Mouse (Mus musculus) kidney, postnatal 4 days (tissue): ENCODE results near the gene Gm28048.
A peak's percentile ranks its signal among the peaks of the same experiment; 100 is the strongest.

Experiments used
- DNase-seq, 2 experiments: peaks; one replicate each; pipeline ENCODE4 v3.0.0; 2021; ENCODE audit warnings: mixed read lengths in 2 of 2

Gene Gm28048

DNA sequence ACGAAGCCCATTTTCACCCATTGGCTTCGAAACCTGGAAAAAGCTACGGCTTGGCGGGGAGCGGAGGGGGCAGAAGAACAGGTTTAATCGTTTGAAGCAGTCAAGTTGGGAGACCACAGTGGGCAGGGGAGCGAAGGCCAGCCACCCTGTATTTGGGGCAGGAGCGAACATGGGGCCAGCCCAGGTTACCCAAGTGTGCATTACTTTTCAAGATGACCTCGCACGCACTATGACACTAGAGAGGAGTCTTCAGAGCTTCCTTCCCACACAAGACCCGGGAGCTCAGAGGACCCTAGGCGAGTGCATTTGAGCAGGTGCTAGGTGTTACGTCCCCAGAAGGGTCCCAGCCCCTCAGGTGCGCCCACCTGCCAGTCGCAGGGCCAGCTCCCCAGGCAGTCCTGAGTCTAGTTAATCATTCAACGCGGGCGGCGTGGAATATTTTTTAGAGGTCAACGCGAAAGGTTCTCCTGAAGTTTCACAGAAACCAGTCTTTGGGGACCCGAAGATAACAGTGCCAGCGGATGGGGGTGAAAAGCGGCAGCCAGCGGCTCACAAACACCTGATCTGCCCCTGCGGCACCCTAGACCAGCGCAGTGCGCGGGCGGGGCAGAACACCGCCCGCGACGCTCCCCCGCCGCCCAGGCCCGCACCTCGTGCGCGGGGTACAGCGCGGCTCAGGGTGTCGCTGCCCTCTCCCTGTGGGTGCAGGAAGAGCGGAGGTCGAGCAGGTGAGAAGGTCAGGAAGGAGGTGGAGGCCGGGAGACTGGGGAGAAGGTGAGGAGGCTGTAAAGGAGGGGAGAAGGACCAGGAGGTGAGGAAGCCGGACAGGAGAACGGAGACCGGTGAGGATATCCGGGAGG is 123.2 kb downstream of the Gm28048 start:
- DNase-seq, result peak; percentile 54 to 70

DNA sequence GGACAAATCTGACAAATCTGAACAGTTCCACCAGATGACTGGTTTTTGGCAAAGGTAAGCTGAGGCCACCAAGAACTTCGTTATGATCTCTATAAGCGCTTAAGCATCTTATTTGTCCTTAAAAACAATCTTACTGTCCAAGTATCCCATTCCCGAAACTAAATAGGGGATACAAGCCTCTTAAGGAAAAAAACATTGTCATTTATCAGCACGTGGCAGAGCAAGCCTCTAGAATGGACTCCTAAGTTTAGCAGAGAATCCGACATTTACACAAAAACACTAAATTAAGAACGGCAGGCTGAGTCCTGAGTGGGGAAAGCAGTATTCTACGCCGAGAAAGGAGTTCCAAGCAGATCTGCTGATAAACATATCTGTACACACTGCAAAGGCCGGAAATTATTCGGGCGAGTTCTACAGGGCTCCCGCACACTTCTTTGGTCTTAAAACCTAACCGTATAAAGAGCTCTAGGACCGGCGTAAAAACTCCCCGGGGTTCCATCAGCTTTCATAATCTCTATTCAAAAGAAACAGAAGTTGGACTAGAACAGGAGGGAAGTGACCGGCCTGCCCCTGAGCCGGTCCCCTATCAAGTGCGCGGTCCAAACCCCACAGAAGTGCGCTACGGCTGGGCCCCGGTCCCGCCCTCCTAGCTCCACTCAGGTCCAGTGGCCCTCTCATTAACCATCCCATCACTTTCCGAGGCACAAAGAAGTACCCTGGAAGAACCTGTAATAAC is 124.0 kb downstream of the Gm28048 start:
- DNase-seq, result peak; percentile 42 to 49

DNA sequence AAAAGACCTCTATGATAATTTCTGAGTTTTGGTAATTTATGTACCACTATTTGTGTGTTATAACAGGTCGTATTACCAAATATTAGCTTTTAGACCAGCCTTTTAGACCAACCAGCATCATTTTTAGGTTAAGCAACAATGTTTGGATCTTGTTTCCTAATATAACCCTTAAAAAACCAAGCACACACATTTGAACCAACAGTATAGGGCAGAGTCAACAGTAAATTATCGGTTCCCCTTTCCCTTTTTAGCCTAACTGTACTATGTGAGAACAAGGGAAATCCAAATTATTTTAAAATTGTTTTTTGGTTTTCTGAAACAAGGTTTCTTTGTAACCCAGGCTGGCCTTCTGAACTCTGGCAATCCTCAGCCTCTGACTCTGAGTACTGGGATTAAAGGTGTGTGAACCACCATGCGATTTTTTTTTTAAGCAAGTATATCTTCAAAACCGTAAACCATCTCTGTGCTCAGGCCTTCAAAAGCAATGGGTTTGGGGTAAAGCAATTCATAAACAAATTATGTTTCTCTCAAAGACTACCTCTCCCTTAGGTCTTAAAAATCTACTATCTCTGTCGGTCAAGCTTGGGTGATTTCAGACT is 124.7 kb downstream of the Gm28048 start:
- no peak for DNase-seq

DNA sequence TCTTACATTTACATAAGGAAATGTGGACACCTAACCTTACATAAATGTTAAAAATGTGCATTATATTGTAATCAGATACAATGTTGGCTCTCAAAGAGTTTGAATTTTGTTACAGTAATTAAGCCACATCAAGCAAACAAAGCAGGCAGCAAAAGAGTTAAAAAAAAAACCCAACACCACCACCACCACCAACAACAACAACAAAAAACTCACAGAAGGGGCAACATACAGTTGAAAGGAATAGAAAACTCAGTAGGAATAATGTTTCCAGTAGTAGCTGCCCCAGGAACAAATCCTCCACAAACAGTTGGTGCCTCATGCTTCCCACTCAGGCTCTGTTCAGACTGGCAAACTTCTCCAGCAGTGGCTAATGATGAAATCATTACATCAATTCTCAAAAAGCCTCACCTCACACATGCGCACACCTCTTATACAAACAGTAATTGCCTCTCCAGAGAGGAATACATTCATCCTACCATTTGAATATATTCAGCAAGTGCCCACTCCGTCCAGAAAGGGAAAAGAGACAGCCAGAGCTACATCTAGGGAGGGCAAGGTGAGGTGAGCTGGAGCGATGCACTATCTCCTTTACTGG is 125.4 kb downstream of the Gm28048 start:
- DNase-seq, result no peak

DNA sequence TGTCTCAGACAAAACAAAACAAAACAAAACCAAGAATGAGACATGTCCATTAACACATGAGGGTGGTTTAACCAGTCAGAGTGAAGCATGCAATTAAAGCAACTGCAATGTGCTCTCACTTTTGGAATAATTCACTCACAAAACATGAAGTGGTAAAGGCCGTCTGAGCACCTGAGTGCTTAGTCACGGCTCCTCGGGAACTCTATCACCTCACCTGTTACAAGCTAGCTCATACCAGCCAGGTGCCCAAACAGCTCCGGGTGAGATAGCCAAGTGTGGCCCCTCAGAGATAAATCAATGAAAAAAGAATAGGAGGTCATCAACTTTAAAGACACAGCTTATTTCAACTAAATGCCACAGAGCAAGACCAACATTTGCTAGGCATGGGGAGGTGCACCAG is 127.3 kb downstream of the Gm28048 start:
- DNase-seq, result no peak

DNA sequence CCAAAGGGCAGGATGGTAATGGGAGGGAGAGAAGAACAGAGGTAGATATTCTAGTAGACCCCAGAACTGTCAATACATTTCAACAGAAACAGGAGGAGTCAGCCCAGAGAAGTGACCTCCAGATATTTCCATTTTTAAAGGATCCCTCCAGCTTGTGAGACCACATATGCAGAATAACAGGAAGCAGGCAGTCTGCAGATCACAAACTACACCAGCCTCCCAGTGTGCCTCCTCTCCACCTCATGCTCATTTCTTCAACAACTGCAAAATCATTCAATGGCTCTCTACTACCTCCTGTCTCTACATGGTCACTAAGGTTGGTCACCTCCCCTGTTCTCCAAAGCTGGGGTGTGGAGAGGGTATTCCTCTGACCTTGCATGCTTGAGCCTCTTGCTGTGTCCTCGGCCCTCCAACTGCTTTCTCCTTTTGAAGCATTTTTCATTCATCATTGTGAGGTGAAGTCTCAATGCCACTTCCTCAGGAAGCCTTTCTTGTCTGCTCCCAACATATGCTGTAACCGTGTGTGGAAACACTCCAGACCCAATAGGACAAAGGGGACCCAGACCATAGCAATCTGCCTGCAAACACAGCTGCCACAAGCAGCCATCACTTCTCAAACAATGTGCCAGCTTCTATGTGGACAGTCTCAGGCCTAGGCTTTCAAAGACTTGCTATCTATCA is 128.3 kb downstream of the Gm28048 start:
- DNase-seq, result no peak

DNA sequence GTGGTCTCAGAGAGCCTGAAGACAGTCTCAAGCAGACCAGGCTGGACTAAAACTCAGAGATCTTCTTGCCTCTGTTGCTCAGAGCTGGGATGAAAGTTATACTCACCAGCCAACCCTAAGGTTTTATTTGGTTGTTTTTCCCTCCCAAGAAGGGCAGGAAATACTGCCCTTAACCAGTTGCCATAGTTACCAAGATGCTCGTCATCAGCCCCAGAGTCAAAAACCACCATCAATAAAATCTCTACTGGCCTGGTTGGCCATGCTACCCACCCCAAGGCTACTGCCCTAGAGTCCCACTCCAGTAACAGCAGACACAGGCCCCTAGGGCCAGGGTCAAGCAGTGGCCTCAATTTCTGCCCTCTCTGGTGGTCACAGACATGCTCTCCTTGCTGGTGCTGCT is 129.4 kb downstream of the Gm28048 start:
- DNase-seq, result no peak

DNA sequence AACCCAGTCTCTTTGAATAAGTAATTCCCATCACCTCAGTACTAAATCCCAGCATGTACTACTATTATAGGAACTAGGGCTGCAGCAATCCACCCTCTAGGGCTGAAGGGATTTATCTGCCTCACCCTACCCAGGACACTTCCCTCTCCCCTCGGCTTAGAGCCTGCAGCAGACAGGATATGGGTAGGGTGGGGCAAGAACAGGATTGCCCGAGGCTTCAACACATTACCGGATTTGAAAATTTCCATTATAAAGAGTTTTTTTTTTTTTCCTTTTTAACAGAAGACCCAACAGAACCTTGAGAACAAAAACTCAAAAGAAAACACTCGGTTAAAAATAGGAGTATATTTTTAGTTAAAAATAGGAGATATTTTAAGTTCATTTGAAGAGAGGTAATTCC is 130.5 kb downstream of the Gm28048 start:
- DNase-seq, result no peak

DNA sequence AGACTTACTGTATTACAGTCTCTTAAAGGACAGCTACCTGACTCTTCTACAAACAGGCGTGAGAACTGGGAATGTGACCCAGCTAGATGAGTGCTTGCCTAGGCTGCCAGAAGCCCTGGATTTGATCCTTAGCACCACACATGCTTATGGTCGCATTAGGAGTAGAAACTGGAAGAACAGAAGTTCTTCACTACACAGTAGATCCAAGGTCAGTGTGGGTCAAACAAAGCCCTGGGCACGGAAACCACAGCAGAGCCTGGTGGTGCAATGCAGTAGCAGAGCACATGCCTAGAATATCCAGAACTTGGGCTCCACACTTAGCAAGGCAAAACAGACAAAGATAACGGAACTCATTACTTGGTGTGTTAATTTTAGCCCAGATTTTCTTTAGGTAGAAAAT is 131.8 kb downstream of the Gm28048 start:
- DNase-seq, result no peak

DNA sequence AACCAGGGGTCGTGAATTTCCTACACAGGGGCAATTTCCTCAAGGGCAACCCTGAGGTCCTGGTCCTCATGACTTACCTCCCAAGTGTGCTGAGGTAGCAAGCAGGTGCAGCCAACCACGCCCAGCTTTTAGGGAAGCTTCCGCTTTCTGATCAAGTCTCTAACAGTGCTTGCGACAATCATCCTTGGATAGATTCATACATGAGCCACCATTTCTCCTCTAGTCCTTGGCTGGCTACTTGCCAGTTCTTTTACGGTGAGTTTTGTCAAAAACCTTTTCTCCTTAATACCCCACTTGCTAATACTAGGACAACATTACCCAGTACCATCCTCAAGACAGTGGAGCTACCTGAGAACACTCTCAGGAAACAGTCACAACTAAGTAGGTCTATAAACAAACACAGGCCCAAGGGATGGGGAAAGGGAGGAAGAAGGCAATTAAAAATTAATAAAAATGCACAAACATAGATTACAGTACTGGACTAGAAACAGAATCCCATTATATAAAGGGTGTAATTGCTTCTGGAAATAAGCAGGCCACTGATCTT is 133.2 kb downstream of the Gm28048 start:
- no peak for DNase-seq

DNA sequence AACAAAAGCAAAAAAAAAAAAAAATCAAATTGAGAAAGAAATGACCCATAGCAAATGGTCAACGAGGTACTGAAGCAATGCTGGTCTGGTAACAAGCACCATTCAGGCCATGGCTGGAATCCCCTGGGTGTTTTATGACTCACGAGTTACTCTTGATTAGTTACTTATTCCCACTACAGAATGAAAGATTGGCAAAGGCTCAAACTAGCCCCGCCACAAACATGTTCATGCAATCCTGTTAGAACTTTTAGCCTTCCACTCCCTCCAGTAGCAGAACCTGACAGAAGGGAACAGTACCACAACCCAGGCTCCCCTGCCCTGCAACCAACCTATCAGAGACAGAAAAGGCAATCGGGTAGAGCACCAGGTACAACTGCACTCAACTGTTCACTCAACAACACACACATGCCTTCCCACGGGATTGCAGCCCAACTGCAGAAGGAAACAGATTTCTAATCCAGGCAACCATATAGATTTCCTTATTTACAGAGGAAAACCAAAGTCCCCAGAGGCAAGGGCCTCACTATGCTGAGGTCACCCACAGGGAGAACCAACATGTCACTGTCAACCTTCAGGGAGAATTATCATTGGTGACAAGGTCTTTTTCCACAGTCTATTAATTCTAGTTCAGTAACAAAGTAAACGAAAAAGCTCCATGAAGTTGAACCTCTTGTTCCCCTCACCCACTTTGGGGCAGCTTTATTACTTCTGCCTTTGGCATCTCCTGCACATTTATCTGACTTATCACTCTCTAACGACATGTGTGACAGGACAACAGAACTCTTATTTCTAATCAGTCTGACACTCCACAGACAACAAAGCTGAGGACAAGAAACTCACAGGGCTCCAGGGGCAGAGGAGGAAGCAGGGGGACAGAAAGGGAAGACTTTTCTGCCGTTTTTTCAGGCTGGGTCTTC is 133.9 kb downstream of the Gm28048 start:
- peak; percentile 46 to 71 for DNase-seq

DNA sequence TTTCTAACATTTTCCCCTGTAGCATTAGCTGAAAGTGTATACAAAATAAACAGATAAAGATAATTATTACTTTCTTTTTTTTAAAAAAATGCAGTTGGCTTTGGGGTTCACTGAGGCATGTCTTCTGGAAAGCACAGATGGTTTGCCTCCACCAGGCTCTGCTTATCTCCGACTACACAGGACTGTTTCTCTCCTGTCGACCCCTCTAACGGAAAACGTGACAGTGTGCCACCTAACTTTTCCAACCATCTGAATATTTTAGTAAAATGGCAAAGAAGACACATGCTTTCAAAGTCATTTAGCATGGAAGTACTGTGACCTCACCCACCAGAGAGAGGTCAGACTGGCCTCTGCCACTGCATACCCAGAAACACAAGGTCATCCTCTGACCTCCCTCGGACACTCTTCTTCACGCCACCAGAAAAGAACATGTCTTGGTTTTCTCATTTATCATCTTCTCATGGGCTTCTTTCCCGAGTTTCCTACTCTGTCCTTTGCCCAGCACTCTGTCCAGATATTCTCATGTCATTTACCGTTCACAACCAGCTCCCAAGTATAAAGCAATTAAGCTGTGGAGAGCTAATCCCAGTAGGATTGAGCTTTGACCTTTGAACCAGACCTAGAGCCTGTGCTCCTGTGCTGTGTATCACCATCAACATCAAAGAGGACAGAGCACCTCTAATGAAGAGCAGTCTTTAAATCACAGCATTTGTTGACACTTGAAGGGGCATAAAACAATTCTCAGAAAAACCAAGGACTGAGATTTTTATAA is 134.7 kb downstream of the Gm28048 start:
- no peak for DNase-seq

DNA sequence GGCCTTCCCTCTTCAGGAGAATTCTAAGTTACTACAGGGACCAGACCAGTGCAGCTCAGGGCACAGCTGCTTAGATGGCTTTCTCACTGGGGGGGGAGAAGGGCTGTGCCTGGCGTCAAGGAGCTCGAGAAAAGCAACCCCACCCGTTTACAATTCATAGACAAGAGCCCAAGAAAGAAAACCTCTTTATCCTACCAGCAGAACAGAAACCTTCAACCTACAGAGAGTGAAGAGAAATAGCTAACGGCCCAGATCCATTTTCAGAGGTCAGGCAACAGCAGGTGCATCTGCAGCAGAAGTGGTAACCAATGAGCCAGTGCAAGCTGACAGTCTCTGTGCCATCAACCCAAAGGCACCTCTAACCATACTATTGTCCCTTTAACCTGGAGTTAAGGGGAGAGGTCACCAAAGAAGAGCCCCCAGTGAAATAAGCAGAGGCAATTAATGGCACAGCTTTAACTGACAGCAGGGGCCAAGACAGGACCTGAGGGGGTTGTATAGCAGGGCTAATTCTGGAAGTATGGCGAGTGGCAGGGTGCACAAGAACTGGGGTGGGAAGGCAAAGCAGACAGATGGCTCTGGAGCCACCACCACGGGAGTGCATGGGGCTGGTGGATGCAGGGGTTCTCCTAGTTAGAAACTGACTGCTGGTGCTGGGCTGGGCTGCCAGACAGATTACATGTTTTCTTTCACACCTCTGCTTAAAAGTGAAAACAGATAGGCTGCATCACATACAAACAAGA is 135.6 kb downstream of the Gm28048 start:
- no peak for DNase-seq

DNA sequence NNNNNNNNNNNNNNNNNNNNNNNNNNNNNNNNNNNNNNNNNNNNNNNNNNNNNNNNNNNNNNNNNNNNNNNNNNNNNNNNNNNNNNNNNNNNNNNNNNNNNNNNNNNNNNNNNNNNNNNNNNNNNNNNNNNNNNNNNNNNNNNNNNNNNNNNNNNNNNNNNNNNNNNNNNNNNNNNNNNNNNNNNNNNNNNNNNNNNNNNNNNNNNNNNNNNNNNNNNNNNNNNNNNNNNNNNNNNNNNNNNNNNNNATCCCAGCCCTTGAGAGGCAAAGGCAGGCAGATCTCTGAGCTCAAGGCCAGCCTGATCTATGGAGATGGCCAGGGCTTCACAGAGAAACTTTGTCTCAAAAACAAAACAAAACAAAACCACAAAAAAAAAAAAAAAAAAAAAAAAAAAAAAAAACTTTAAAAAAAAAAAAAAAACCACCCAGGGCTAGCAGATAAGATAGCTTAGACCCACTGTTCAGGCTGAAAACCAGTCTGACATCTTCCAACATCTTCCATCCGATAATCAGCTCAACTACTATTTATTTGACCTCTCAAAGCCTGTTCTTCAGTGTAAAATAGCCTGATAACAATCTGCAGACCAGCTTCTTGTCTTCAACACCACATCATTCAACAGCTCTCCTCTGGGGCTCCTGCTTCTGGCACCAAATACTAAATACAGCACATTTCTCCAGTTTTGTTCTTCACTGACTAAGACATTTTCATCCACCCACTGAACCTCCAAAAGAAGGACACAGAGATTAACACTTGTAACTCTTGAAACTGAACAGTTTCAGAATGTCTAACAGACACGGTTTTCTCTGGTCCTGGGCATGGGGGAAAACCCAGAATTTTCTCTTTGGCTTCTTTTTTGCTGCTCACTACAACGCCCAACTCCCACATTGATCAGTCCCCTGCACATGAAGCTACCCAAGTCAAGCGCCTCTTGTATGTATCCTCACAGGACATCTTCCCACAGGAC is 136.9 kb downstream of the Gm28048 start:
- DNase-seq, result no peak

DNA sequence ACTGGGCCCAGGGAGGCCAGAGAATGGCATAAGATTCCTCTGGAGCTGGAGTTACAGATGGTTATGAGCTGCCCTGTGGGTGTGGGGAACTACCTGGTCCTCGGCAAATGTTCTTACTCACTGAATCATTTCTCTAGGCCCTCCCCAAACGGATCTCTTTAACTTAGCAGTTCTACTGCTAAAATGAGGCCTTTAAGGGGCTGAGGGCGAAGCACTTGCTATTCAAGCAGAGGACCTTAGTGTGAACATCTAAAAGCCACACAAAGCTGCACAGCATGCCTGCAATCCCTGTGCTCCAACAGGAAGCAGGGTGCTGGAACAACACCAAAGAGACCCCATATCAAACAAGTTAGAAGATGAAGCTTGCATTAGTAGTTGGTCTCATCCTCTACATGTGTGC is 142.4 kb downstream of the Gm28048 start:
- DNase-seq, result no peak

DNA sequence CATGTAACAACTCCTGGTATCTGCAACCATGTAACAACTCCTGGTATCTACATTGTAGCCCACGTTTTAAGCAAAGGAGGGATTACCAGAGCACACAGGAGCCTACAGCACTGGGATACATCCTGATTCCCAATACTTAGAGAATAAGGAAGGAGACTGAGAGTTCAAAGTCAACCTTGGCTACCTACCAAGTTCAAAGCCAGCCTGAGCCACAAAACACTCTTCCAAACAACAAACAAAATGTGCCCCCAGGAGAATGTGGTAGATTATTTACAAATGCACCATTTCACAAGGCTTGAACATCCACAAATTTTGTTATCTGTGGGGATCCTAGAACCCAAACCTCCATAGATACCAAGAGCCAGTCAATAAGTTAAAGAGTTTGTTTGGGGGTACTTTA is 143.5 kb downstream of the Gm28048 start:
- no peak for DNase-seq

DNA sequence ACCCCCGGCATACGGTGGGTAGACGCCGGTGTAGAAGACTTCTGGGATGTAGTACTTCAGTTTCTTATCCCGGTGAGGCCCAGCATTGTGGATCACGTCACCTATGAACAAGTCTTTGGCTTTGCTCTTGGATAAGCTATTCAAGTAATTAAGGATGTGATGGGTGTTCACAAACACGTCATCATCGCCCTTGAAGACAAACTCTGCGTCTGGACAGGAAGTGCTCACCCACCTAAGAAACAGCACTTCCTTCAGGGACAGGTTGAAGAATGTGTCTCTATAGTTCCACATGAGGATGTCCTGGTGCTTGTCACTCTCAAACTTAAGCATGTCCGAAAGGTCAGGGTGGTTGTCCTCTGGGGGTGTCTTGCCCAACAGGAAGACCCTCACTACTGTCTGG is 145.6 kb downstream of the Gm28048 start:
- no peak for DNase-seq

DNA sequence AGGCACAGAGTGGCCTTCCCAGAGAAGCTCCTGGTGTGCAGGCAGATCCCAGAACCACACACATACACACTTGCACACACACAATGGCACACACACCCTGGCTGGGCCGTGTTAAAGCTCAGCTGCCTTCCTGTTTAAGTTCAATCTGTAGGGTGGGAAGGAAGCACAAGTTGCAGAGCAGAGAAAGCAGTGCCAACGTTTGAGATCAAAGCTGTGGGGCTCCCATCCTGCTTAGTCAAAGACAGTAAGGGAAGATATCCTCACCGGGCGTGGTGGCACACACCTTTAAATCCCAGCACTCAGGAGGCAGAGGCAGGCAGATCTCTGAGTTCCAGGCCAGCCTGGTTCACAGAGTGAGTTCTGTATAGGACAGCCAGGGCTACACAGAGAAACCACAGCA is 149.3 kb downstream of the Gm28048 start:
- no peak for DNase-seq

DNA sequence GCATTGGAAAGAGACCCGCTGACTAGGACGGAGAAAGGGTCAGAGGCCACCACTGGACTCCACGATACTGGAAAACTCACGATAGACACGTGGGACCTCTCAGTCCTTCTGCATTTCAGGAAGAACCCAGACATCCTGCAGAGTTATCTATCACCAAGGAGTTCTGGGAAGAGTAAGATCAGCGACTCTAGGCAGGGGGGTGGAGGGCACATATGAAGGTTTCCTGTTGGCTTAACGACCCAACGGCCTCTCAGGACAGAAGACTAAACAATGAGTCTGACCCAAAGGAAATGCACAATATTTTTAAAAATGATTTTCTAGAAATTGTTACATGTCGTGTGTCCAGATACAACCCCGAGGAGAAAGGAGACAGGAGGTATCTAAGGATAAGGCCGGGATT is 150.0 kb downstream of the Gm28048 start:
- DNase-seq, result no peak
